Comparison of ENCODE assay signal across 9 mouse cellular contexts in genomic region chr6:128808532-128808931, GRCm38 (mm10). TPM values are rescaled to one million over a fixed set of nuclear protein-coding genes. Genes with fewer than 3 reads are reported as not detected.
DNase-seq lines count a peak whose midpoint lies in the region; ATAC-seq and TF ChIP-seq lines count a peak whose summit lies in the region.
"Had no signal": no experiment of that assay in that cellular context is flagged by ENCODE, and none has a peak within 500 bp of the region (broad histone marks: within the 10 kb centered on the region; RNA-seq: fewer than 3 reads in every experiment).

No protein-coding gene starts in this region.

- H3K27ac ChIP-seq in left cerebral cortex, adult 2 months, result no peak overlapping the region
- H3K27ac ChIP-seq in embryonic facial prominence, embryonic 14.5 days (replicated peaks; ENCODE audit: low read depth, low read length), result no peak overlapping the region
- H3K27ac ChIP-seq: liver, embryonic 13.5 days had no signal

- 88% methylated on average over 5 of the region's 5 CpGs for WGBS in embryonic facial prominence, embryonic 14.5 days

- no peaks in the 10 kb centered on the region for H3K4me1 ChIP-seq in embryonic facial prominence, embryonic 14.5 days (ENCODE audit: control insufficient read depth, insufficient read depth, low read length)

- TF ChIP-seq CTCF in left cerebral cortex, adult 2 months (IDR thresholded peaks at IDR 0.05), result peak; percentile 52

- no peak for ATAC-seq in embryonic facial prominence, embryonic 14.5 days (ENCODE audit: low read depth)
- ATAC-seq in megakaryocyte-erythroid progenitor cell, adult 5-6 weeks (replicated peaks; ENCODE audit: low FRiP score, low TSS enrichment, poor library complexity, severe bottlenecking), result peak; percentile 91

- H3K9ac ChIP-seq in embryonic facial prominence, embryonic 14.5 days (ENCODE audit: low read depth, low read length), result no peak overlapping the region
- H3K9ac ChIP-seq: liver, embryonic 13.5 days had no signal

- H3K27me3 ChIP-seq in embryonic facial prominence, embryonic 14.5 days (replicated peaks; ENCODE audit: control insufficient read depth, insufficient read depth, low read length), result no peaks in the 10 kb centered on the region
- H3K27me3 ChIP-seq: liver, embryonic 13.5 days had no signal

- H3K4me2 ChIP-seq in embryonic facial prominence, embryonic 14.5 days (ENCODE audit: low read depth, low read length), result no peak overlapping the region
- H3K4me2 ChIP-seq: liver, embryonic 13.5 days had no signal

- intact Hi-C loops in left cerebral cortex, adult 2 months (cut with DNase I), result no loop called here

- no peaks in the 10 kb centered on the region for H3K36me3 ChIP-seq in embryonic facial prominence, embryonic 14.5 days (ENCODE audit: control insufficient read depth, insufficient read depth, low read length)
- H3K36me3 ChIP-seq: liver, embryonic 13.5 days had no signal

- no peaks in the 10 kb centered on the region for H3K9me3 ChIP-seq in embryonic facial prominence, embryonic 14.5 days (ENCODE audit: control insufficient read depth, low read length)
- H3K9me3 ChIP-seq: liver, embryonic 13.5 days had no signal

- DNase-seq in left cerebral cortex, adult 2 months (ENCODE audit: extremely low spot score in 1 of 2, low spot score in 2 of 2), result no peak
- DNase-seq in left cerebral cortex, adult 8-10 months (ENCODE audit: low spot score in 2 of 2), result no peak
- peak; percentile 19 for DNase-seq in Muller cell, postnatal 12 days (ENCODE audit: inconsistent ontology term)
- peak; percentile 38 for DNase-seq in embryonic facial prominence, embryonic 14.5 days (ENCODE audit: low spot score)
- DNase-seq in layer of hippocampus, postnatal 36 days, result no peak
- no peak for DNase-seq in cerebellum, adult 8-10 months
- DNase-seq: liver, embryonic 13.5 days had no signal

- no peak overlapping the region for H3K4me3 ChIP-seq in left cerebral cortex, adult 2 months
- H3K4me3 ChIP-seq in embryonic facial prominence, embryonic 14.5 days (ENCODE audit: low read depth, low read length), result no peak overlapping the region
- H3K4me3 ChIP-seq: liver, embryonic 13.5 days had no signal

RNA-seq across cellular contexts. Expression of gene Gm44511, which starts 17.6 kb away (rescaled TPM):
- total RNA-seq in left cerebral cortex, adult 2 months (2021), result not detected
- under 1 TPM in 1 of 4 experiments, not detected in 3; 0.82 TPM for total RNA-seq in left cerebral cortex, adult 8-10 months (2022)
- 0.42 TPM in 1 of 2 replicates, not detected in the other for polyA plus RNA-seq in embryonic facial prominence, embryonic 14.5 days (2014; fragmentation: Nextera tagmentation; extraction: Ambion mirVana)
- not detected in 2 replicates for total RNA-seq in megakaryocyte-erythroid progenitor cell, adult 5-6 weeks (2014; fragmentation: Nextera tagmentation)
- total RNA-seq in megakaryocyte-erythroid progenitor cell, adult 5-6 weeks (2017), result not detected in 2 replicates
- total RNA-seq in layer of hippocampus, postnatal 36 days (2021), result not detected
- polyA plus RNA-seq: stomach, embryonic 14.5 days had no signal

RNA-seq across cellular contexts. Expression of gene Klrb1b, which starts 17.6 kb away (rescaled TPM):
- not detected for total RNA-seq in left cerebral cortex, adult 2 months (2021)
- under 1 TPM in 2 of 4 experiments, not detected in 2; 0.46 to 0.70 TPM for total RNA-seq in left cerebral cortex, adult 8-10 months (2022)
- polyA plus RNA-seq in embryonic facial prominence, embryonic 14.5 days (2014; fragmentation: Nextera tagmentation; extraction: Ambion mirVana), result 0.39 TPM in 1 of 2 replicates, not detected in the other
- 0.94 TPM in 1 of 2 replicates, not detected in the other for total RNA-seq in megakaryocyte-erythroid progenitor cell, adult 5-6 weeks (2014; fragmentation: Nextera tagmentation)
- 1.8 and 5.5 TPM in 2 replicates for total RNA-seq in megakaryocyte-erythroid progenitor cell, adult 5-6 weeks (2017)
- not detected for total RNA-seq in layer of hippocampus, postnatal 36 days (2021)
- polyA plus RNA-seq: liver, embryonic 13.5 days had no signal

RNA-seq across cellular contexts. Expression of gene Klrb1c, which starts 19.5 kb away (rescaled TPM):
- total RNA-seq in left cerebral cortex, adult 2 months (2021), result not detected
- total RNA-seq in left cerebral cortex, adult 8-10 months (2022), result under 1 TPM in 1 of 4 experiments, not detected in 3; 0.25 TPM
- 0.14 TPM in 1 of 2 replicates, not detected in the other for polyA plus RNA-seq in embryonic facial prominence, embryonic 14.5 days (2014; fragmentation: Nextera tagmentation; extraction: Ambion mirVana)
- total RNA-seq in megakaryocyte-erythroid progenitor cell, adult 5-6 weeks (2014; fragmentation: Nextera tagmentation), result 0.39 and 1.2 TPM in 2 replicates
- total RNA-seq in megakaryocyte-erythroid progenitor cell, adult 5-6 weeks (2017), result 1.3 and 14.3 TPM in 2 replicates
- not detected for total RNA-seq in layer of hippocampus, postnatal 36 days (2021)
- polyA plus RNA-seq: stomach, embryonic 14.5 days had no signal

Comparison
In these comparisons a context has a peak if more than half of its experiments do, and no peak if none do; other contexts are left out.
1. DNase-seq: peak in Muller cell, postnatal 12 days (single experiment) and embryonic facial prominence, embryonic 14.5 days (single experiment); none in left cerebral cortex, adult 2 months (0 of 2), left cerebral cortex, adult 8-10 months (0 of 2), layer of hippocampus, postnatal 36 days (0 of 2) and cerebellum, adult 8-10 months (single experiment).